Mouse (Mus musculus): ENCODE measurements around the gene Parp14. TPM values are rescaled to one million over a fixed set of nuclear protein-coding genes. Genes with fewer than 3 reads are reported as not detected.
"Not testable (repeated sequence)": the region's sequence is repeated elsewhere in the genome, so short reads cannot be mapped to it uniquely, and the experiment has no call there.

The Parp14 gene
- total RNA-seq (2021), result 10 to 100 TPM; 10.8 to 11.1 TPM
- long read RNA-seq, experiment 1, result 0 reads
- long read RNA-seq, experiment 2, partial matches to known transcripts, result 1 of 1 reads
- long read RNA-seq, experiment 2, other reads (novel, unspliced or antisense), result 0 of 1 reads

GRCm38 (mm10) chr16:35871048-35871851, at the start of gene Parp14:
Gene Parp14, minus strand, starts transcription at chr16:35871544.
- peak; percentile 18 to 23 for DNase-seq (ENCODE audit: low spot score in 2 of 2)

GRCm38 (mm10) chr16:35918721-35919543, 47.6 kb upstream of the Parp14 start:
- DNase-seq (ENCODE audit: low spot score in 2 of 2), result no peak

- no peak for DNase-seq (ENCODE audit: low spot score in 2 of 2)
These were observed 43.0 kb upstream of the Parp14 start for GRCm38 (mm10) chr16:35914301-35914700.

- DNase-seq (ENCODE audit: low spot score in 2 of 2), result no peak
These were observed 42.2 kb upstream of the Parp14 start for GRCm38 (mm10) chr16:35913526-35913925.

GRCm38 (mm10) chr16:35911449-35911848, 40.1 kb upstream of the Parp14 start:
- no peak for DNase-seq (ENCODE audit: low spot score in 2 of 2)

GRCm38 (mm10) chr16:35907432-35908201, 36.3 kb upstream of the Parp14 start:
- no peak for DNase-seq (ENCODE audit: low spot score in 2 of 2)

- no peak for DNase-seq (ENCODE audit: low spot score in 2 of 2)
These were observed 35.5 kb upstream of the Parp14 start for GRCm38 (mm10) chr16:35906887-35907286.

- no peak for DNase-seq (ENCODE audit: low spot score in 2 of 2)
These were observed 34.6 kb upstream of the Parp14 start for GRCm38 (mm10) chr16:35905819-35906485.

- DNase-seq (ENCODE audit: low spot score in 2 of 2), result no peak
These were observed 34.0 kb upstream of the Parp14 start for GRCm38 (mm10) chr16:35905355-35905754.

GRCm38 (mm10) chr16:35904121-35904736, 32.9 kb upstream of the Parp14 start:
- DNase-seq (ENCODE audit: low spot score in 2 of 2), result no peak

GRCm38 (mm10) chr16:35903014-35903640, 31.8 kb upstream of the Parp14 start:
- no peak for DNase-seq (ENCODE audit: low spot score in 2 of 2)

- no peak for DNase-seq (ENCODE audit: low spot score in 2 of 2)
These were observed 29.2 kb upstream of the Parp14 start for GRCm38 (mm10) chr16:35900541-35900940.

GRCm38 (mm10) chr16:35894997-35895396, 23.7 kb upstream of the Parp14 start:
- no peak for DNase-seq (ENCODE audit: low spot score in 2 of 2)

GRCm38 (mm10) chr16:35891603-35892002, 20.3 kb upstream of the Parp14 start:
- not testable (repeated sequence) for DNase-seq (ENCODE audit: low spot score in 2 of 2)

- DNase-seq (ENCODE audit: low spot score in 2 of 2), result no peak
These were observed 19.3 kb upstream of the Parp14 start for GRCm38 (mm10) chr16:35890645-35891044.

- DNase-seq (ENCODE audit: low spot score in 2 of 2), result no peak
These were observed 17.6 kb upstream of the Parp14 start for GRCm38 (mm10) chr16:35888910-35889309.

GRCm38 (mm10) chr16:35888174-35888573, 16.8 kb upstream of the Parp14 start:
- no peak for DNase-seq (ENCODE audit: low spot score in 2 of 2)

- DNase-seq (ENCODE audit: low spot score in 2 of 2), result peak; percentile 28 to 43
These were observed 3.1 kb upstream of the Parp14 start for GRCm38 (mm10) chr16:35874416-35874815.

- DNase-seq (ENCODE audit: low spot score in 2 of 2), result no peak
These were observed 1.2 kb upstream of the Parp14 start for GRCm38 (mm10) chr16:35872410-35873006.
